Mouse (Mus musculus): Measurements from ENCODE around the gene Brd4.
A peak's percentile ranks its signal among the peaks of the same experiment; 100 is the strongest.

DNA sequence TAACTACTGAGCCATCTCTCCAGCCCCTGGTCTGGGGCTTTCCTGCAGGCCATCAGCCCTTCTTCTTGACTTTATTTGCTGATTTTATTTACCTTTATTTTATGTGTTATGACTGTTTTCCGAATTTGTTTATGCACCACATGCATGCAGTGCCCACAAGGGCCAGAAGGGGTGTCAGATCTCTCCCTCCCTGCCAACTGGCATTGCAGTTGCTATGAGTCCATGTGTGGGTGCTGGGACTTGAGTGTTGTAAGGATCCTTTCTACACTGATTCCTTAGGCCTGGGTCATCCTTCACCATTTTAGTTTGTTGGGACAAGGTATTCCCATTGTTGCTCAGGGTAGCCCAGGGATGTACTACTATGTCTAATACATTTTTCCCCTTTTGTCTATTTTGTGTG is 13.6 kb upstream of the Brd4 start:
- TF ChIP-seq EP300 (IDR thresholded peaks at IDR 0.05; ENCODE audit: low read depth) (no peak), CTCF (IDR thresholded peaks at IDR 0.05; ENCODE audit: low read depth) (peak; percentile 24; the same call in 1 of the 2 replicates)

All from liver, postnatal 0 days (tissue).